Mouse (Mus musculus) liver, adult 2 months (tissue): ENCODE results near the gene E130308A19Rik. TPM values are rescaled to one million over a fixed set of nuclear protein-coding genes. Genes with fewer than 3 reads are reported as not detected.

ENCODE experiments used
- DNase-seq: peaks from one replicate; pipeline ENCODE4 v3.0.0-alpha.2; 2011; ENCODE audit warnings: low read depth, low spot score; ENCODE audit errors: extremely low read depth
- H3K27ac ChIP-seq: fragments of 200-500 bp; replicated peaks from 2 replicates; pipeline ENCODE4 v1.5.1; 2012; ENCODE audit warnings: low read depth, mild to moderate bottlenecking, control low read depth, inconsistent platforms, low read length; ENCODE audit not compliant: insufficient read depth
- H3K27me3 ChIP-seq: fragments of 200-500 bp; 2 replicates; pipeline ENCODE4 v1.6.1; 2012; ENCODE audit warnings: mild to moderate bottlenecking, moderate library complexity, low read length, inconsistent platforms; ENCODE audit not compliant: control insufficient read depth, insufficient read depth
- H3K36me3 ChIP-seq: fragments of 200-500 bp; 2 replicates; pipeline ENCODE4 v1.6.1; 2012; ENCODE audit warnings: low read length, inconsistent platforms; ENCODE audit not compliant: control insufficient read depth, insufficient read depth
- H3K4me1 ChIP-seq: fragments of 200-500 bp; 2 replicates; pipeline ENCODE4 v1.6.1; 2011; ENCODE audit warnings: low read length; ENCODE audit not compliant: control insufficient read depth, insufficient read depth
- H3K4me3 ChIP-seq: fragments of 200-500 bp; 2 replicates; pipeline ENCODE4 v1.5.1; 2011; ENCODE audit warnings: low read depth, mild to moderate bottlenecking, control low read depth, low read length, moderate library complexity; ENCODE audit not compliant: insufficient read depth
- H3K79me2 ChIP-seq: fragments of 200-500 bp; 2 replicates; pipeline ENCODE4 v1.6.1; 2012; ENCODE audit warnings: inconsistent platforms, mild to moderate bottlenecking, low read length, moderate library complexity; ENCODE audit not compliant: control insufficient read depth, insufficient read depth
- H3K9ac ChIP-seq: fragments of 200-500 bp; 2 replicates; pipeline ENCODE4 v1.6.1; 2012; ENCODE audit warnings: low read depth, mild to moderate bottlenecking, control low read depth, inconsistent platforms, low read length
- CTCF ChIP-seq: fragments of 200-500 bp; IDR thresholded peaks from 2 replicates; pipeline ENCODE4 v1.5.1; 2011; ENCODE audit warnings: low read depth, low read length, control low read depth
- POLR2A ChIP-seq: fragments of 200-500 bp; IDR thresholded peaks from 2 replicates; pipeline ENCODE4 v1.6.1; 2011; ENCODE audit warnings: low read length, control low read depth; ENCODE audit not compliant: insufficient read depth; ENCODE audit errors: extremely low read depth
- WGBS: fragments of 180-500 bp; shearing (Covaris S2); methylation state at CpG from one replicate; pipeline ENCODE4 v1.1.7; 2018; 5-methylcytosine and 5-hydroxymethylcytosine counted together
- polyA plus RNA-seq: library from polyadenylated mRNA; depleted of rRNA; stranded (reverse); fragments of >200 nt; gene quantifications from 2 replicates; pipeline ENCODE4 v1.2.3, GENCODE M21; 2012
- total RNA-seq: library from RNA; depleted of rRNA; stranded (reverse); fragments of >200 nt; gene quantifications from 2 replicates; pipeline ENCODE4 v1.2.3, GENCODE M21; 2014

E130308A19Rik gene
- total and polyA plus RNA-seq, 2 experiments = 1.5 to 2.6 TPM

DNA sequence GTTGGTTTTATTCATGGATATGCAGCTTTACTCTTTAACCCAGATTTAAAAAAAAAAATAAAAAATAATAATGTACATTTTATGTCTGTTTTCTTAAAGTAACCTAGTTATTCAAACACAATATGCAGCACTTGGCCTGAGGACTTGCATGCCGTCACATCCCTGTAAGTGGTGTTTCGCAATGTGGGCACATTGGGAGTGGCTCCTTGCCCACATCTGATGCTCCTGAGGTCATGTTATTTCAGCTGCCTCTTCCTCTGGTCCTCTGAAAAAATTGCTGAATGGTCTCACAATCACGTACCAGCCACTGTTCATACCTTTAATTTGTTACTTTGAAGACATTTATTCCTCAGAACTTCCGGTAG lies 135.3 kb downstream of the E130308A19Rik start:
- DNase-seq = peak; percentile 58
- H3K27ac ChIP-seq = no peak overlapping the region
- H3K9ac ChIP-seq = no peak overlapping the region
- no peak overlapping the region for H3K4me3 ChIP-seq
- H3K36me3 ChIP-seq = no peaks in the 10 kb centered on the region
- no peak for TF ChIP-seq CTCF
- no peak for TF ChIP-seq POLR2A
- WGBS = 53% methylated on average over 4 of the region's 4 CpGs
- no peaks in the 10 kb centered on the region for H3K4me1 ChIP-seq
- no peaks in the 10 kb centered on the region for H3K27me3 ChIP-seq
- H3K79me2 ChIP-seq = no peaks in the 10 kb centered on the region

- Histone ChIP-seq H3K79me2 (no peaks in the 10 kb centered on the region), H3K9ac (no peak overlapping the region), H3K27me3 (no peaks in the 10 kb centered on the region), H3K4me1 (no peaks in the 10 kb centered on the region), H3K36me3 (no peaks in the 10 kb centered on the region), H3K4me3 (no peak overlapping the region), H3K27ac (0 out of 2 replicates have a peak overlapping the region, but pooled peaks have one; percentile 34)
- DNase-seq = no peak
- no peak for TF ChIP-seq POLR2A
- no peak for TF ChIP-seq CTCF
- 73% methylated on average over 7 of the region's 7 CpGs for WGBS
These were observed 138.9 kb downstream of the E130308A19Rik start for GRCm38 (mm10) chr4:59764950-59765349.

- DNase-seq = peak; percentile 45
- 41% methylated on average over 7 of the region's 7 CpGs for WGBS
- Histone ChIP-seq H3K27ac (0 out of 2 replicates have a peak overlapping the region, but pooled peaks have one; percentile 34), H3K9ac (no peak overlapping the region), H3K79me2 (no peaks in the 10 kb centered on the region), H3K4me1 (no peaks in the 10 kb centered on the region), H3K4me3 (no peak overlapping the region), H3K27me3 (no peaks in the 10 kb centered on the region), H3K36me3 (peaks cover 3% of the 10 kb centered on the region; the same call in 1 of the 2 replicates)
- TF ChIP-seq CTCF (no peak), POLR2A (no peak)
These were observed 139.5 kb downstream of the E130308A19Rik start for GRCm38 (mm10) chr4:59765385-59766005.

DNA sequence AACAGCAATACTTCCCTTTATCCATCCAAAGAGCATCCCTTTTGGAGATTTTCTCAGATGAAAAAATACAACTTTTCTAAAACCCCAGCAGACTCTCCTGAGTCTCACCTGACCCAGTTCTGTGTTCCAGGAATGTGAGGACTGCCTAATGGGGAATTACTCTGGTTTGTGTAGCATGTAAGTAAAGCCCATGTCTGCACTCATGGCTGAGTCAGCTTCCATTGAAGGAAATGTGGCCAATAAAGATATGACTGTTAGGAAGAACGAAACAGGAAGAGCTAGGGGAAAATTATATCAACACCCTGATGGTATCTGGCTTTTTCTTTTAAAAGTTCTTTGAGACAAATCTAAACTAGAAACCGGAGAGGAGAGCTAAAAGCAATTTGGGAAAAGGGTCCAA lies 141.7 kb downstream of the E130308A19Rik start:
- Histone ChIP-seq H3K79me2 (no peaks in the 10 kb centered on the region), H3K27ac (no peak overlapping the region), H3K27me3 (no peaks in the 10 kb centered on the region), H3K4me3 (no peak overlapping the region), H3K4me1 (no peaks in the 10 kb centered on the region), H3K9ac (no peak overlapping the region), H3K36me3 (peaks cover 14% of the 10 kb centered on the region)
- no peak for TF ChIP-seq POLR2A
- TF ChIP-seq CTCF = no peak
- WGBS = 64% methylated on average over 2 of the region's 2 CpGs
- DNase-seq = no peak

GRCm38 (mm10) chr4:59772171-59772879 lies 146.3 kb downstream of the E130308A19Rik start:
- H3K27ac ChIP-seq = no peak overlapping the region
- no peaks in the 10 kb centered on the region for H3K27me3 ChIP-seq
- peaks cover 26% of the 10 kb centered on the region for H3K36me3 ChIP-seq
- 88% methylated on average over 17 of the region's 17 CpGs for WGBS
- no peak for TF ChIP-seq POLR2A
- no peak for TF ChIP-seq CTCF
- H3K9ac ChIP-seq = no peak overlapping the region
- H3K79me2 ChIP-seq = no peaks in the 10 kb centered on the region; the same call in 1 of the 2 replicates
- H3K4me1 ChIP-seq = no peaks in the 10 kb centered on the region
- DNase-seq = no peak
- no peak overlapping the region for H3K4me3 ChIP-seq

- H3K27me3 ChIP-seq = no peaks in the 10 kb centered on the region
- H3K27ac ChIP-seq = no peak overlapping the region
- TF ChIP-seq CTCF = no peak
- TF ChIP-seq POLR2A = no peak
- peaks cover 2% of the 10 kb centered on the region for H3K4me1 ChIP-seq
- no peak for DNase-seq
- peaks cover 8% of the 10 kb centered on the region for H3K79me2 ChIP-seq
- 63% methylated on average over 3 of the region's 3 CpGs for WGBS
- H3K36me3 ChIP-seq = peaks cover 12% of the 10 kb centered on the region
- no peak overlapping the region for H3K9ac ChIP-seq
- no peak overlapping the region for H3K4me3 ChIP-seq
These were observed 151.8 kb downstream of the E130308A19Rik start for GRCm38 (mm10) chr4:59777828-59778227.
